Mouse (Mus musculus) midbrain, embryonic 11.5 days (tissue): ENCODE data around the gene Gga3. TPM values are rescaled to one million over a fixed set of nuclear protein-coding genes. Genes with fewer than 3 reads are reported as not detected.

ENCODE experiments used
- ATAC-seq: fragments of 200-750 bp; cut with Nextera tagmentation; 2 replicates; pipeline ENCODE4 v1.8.0; 2017; ENCODE audit warnings: moderate TSS enrichment, moderate library complexity; ENCODE audit not compliant: low FRiP score
- DNase-seq: peaks from one replicate; pipeline ENCODE4 v3.0.0; 2015; ENCODE audit warnings: low spot score; ENCODE audit errors: missing footprints
- H3K27ac ChIP-seq: fragments of 300-500 bp; sonication (generic); 2 replicates; pipeline ENCODE4 v1.5.1; 2014; ENCODE audit warnings: low read depth, low read length
- H3K27me3 ChIP-seq: fragments of 300-500 bp; sonication (generic); 2 replicates; pipeline ENCODE4 v1.6.1; 2014; ENCODE audit warnings: mild to moderate bottlenecking, low read length, moderate library complexity, mixed read lengths; ENCODE audit not compliant: control insufficient read depth, insufficient read depth
- H3K36me3 ChIP-seq: fragments of 300-500 bp; sonication (generic); 2 replicates; pipeline ENCODE4 v1.6.1; 2014; ENCODE audit warnings: mild to moderate bottlenecking, low read length, moderate library complexity, mixed read lengths; ENCODE audit not compliant: control insufficient read depth, insufficient read depth
- H3K4me1 ChIP-seq: fragments of 300-500 bp; sonication (generic); 2 replicates; pipeline ENCODE4 v1.6.1; 2014; ENCODE audit warnings: low read length; ENCODE audit not compliant: control insufficient read depth, insufficient read depth
- H3K4me2 ChIP-seq: fragments of 300-500 bp; sonication (generic); 2 replicates; pipeline ENCODE4 v1.6.1; 2014; ENCODE audit warnings: mild to moderate bottlenecking, moderate library complexity
- H3K4me3 ChIP-seq: fragments of 300-500 bp; sonication (generic); 2 replicates; pipeline ENCODE4 v1.5.1; 2014; ENCODE audit warnings: low read depth, low read length
- H3K9ac ChIP-seq: fragments of 300-500 bp; sonication (generic); 2 replicates; pipeline ENCODE4 v1.6.1; 2014; ENCODE audit warnings: low read length
- H3K9me3 ChIP-seq: fragments of 300-500 bp; sonication (generic); 2 replicates; pipeline ENCODE4 v1.6.1; 2016; ENCODE audit warnings: low read length; ENCODE audit not compliant: control insufficient read depth
- WGBS: fragments of 180-500 bp; shearing (Covaris S2); extraction: QIAGEN DNeasy Blood & Tissue Kit; methylation state at CpG from one replicate; pipeline ENCODE4 v1.1.7; 2014; 5-methylcytosine and 5-hydroxymethylcytosine counted together
- polyA plus RNA-seq: library from polyadenylated mRNA; unstranded; fragments of >200 nt; fragmentation: Nextera tagmentation; extraction: Ambion mirVana; gene quantifications from 2 replicates; pipeline ENCODE4 v1.2.1, GENCODE M21; 2014

The Gga3 gene
- polyA plus RNA-seq, 1 experiment from 2014 or later, result 25.1 TPM

DNA sequence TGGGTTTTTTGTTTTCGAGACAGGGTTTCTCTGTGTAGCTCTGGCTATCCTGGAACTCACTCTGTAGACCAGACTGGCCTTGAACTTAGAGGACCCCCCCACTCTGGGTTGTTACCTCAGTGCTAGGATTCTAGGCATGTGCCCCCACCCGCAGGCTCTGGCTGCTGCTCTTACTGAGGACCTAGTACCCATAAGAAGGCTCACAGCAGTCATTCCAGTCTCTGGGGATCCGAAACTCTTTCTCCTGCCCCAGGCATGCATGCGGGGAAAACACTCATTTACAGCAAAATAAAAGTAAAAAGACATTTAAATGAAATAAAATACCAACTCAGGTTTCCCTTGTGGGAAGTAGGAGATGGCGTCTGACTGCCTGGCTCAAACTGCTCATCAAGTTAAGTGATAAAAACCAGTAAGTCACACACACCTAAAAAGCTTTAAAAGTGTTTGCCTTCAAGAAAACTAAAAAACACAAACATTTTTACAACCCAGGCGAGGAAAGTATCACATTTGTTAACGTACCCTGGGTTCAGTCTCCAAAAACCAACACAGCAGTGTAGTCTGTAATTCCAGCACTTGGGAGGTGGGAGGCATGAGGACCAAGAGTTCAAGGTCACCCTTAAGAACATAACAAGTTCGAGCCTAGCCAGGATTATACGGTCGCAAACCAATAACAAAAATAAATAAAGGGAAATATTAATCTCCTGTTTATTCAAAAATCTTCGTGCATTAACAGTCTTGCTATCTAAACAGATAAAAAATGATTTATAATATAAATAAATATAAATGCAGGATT, 23.2 kb upstream of the Gga3 start:
- Histone ChIP-seq H3K9me3 (no peaks in the 10 kb centered on the region), H3K4me2 (peak overlapping the region; percentile 91), H3K4me1 (peaks cover 4% of the 10 kb centered on the region; the same call in 1 of the 2 replicates), H3K36me3 (0 out of 2 replicates have a peak, but pooled peaks cover 2% of the 10 kb centered on the region), H3K27ac (no peak overlapping the region), H3K4me3 (peak overlapping the region; percentile 71), H3K9ac (peak overlapping the region; percentile 73), H3K27me3 (no peaks in the 10 kb centered on the region)
- ATAC-seq (no peak), DNase-seq (no peak)
- WGBS, result 61% methylated on average over 11 of the region's 11 CpGs

DNA sequence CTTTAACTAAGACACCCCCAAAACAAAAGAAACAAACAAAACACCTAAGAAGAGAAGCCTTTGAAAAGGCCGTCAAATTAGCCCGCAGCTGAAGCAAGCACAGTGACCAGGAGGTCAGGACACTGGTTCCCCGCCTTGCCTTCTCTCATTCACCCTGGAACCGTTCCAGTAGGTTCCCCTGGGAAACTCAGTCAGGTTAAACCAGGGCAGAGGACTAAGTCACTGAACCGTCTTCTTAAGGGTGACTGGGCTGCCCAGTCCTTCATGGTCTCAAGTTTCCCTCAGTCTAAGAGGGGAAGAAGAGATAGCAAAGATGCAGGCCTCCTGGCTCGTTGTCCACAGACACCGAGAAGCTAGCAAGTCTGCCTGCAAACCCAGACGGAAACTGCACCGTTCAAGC, 22.0 kb upstream of the Gga3 start:
- H3K4me2 ChIP-seq, result no peak overlapping the region
- WGBS, result 83% methylated on average over 9 of the region's 9 CpGs
- H3K27me3 ChIP-seq, result no peaks in the 10 kb centered on the region
- DNase-seq (no peak), ATAC-seq (no peak)
- no peak overlapping the region for H3K4me3 ChIP-seq
- H3K27ac ChIP-seq, result no peak overlapping the region
- 0 out of 2 replicates have a peak, but pooled peaks cover 2% of the 10 kb centered on the region for H3K36me3 ChIP-seq
- H3K9me3 ChIP-seq, result no peaks in the 10 kb centered on the region
- no peak overlapping the region for H3K9ac ChIP-seq
- peaks cover 4% of the 10 kb centered on the region; the same call in 1 of the 2 replicates for H3K4me1 ChIP-seq

DNA sequence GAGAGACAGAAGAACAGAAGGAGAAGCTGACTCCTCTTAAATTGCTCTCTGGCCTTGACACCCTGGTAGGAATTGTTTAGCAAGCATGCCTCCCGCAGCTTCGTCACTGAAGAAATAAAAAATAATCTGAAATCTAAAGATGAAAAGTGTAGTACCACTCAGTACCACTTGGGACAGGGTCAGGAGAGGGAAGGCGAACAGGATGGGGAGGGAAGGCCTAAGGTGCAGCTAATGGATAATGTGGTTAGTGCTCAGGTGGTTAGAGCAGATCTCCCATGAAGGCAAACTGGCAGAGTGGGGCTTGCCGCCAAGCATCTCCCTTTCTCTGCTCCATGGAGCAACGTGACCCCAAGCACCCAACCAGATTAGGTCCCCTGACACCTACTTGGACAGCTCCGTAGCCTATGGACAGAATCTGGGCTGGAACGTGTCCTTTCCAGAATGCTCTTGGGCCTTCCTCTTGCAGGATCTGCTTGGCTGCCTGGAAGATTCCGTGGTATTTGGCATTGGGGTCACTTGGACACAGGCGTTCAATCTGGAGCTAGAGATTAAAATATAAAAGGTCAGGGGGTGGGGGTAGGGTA, 19.7 kb upstream of the Gga3 start:
- no peak overlapping the region for H3K4me2 ChIP-seq
- 0 out of 2 replicates have a peak, but pooled peaks cover 2% of the 10 kb centered on the region for H3K36me3 ChIP-seq
- H3K9ac ChIP-seq, result no peak overlapping the region
- WGBS, result 75% methylated on average over 9 of the region's 9 CpGs
- no peaks in the 10 kb centered on the region for H3K9me3 ChIP-seq
- DNase-seq, result no peak
- peaks cover 4% of the 10 kb centered on the region; the same call in 1 of the 2 replicates for H3K4me1 ChIP-seq
- ATAC-seq, result no peak
- no peaks in the 10 kb centered on the region for H3K27me3 ChIP-seq
- no peak overlapping the region for H3K27ac ChIP-seq
- no peak overlapping the region for H3K4me3 ChIP-seq

DNA sequence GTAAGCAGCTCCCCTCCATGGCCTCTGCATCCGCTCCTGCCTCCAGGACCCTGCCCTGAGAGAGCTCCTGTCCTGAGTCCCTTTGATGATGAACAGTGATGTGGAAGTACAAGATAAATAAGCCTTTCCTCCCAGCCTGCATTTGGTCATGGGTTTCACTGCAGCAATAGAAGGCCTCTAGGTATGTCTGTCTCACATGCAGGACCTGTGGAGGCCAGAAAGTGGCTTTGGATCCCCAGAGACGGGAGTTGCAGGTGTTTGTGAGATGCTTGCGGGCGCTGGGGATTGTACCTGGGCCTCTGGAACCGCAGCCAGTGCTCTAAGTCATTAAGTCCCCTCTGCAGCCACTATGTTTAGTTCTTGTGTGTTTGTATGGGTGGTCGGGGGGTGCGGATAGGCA, 16.1 kb upstream of the Gga3 start:
- H3K9ac ChIP-seq, result no peak overlapping the region

DNA sequence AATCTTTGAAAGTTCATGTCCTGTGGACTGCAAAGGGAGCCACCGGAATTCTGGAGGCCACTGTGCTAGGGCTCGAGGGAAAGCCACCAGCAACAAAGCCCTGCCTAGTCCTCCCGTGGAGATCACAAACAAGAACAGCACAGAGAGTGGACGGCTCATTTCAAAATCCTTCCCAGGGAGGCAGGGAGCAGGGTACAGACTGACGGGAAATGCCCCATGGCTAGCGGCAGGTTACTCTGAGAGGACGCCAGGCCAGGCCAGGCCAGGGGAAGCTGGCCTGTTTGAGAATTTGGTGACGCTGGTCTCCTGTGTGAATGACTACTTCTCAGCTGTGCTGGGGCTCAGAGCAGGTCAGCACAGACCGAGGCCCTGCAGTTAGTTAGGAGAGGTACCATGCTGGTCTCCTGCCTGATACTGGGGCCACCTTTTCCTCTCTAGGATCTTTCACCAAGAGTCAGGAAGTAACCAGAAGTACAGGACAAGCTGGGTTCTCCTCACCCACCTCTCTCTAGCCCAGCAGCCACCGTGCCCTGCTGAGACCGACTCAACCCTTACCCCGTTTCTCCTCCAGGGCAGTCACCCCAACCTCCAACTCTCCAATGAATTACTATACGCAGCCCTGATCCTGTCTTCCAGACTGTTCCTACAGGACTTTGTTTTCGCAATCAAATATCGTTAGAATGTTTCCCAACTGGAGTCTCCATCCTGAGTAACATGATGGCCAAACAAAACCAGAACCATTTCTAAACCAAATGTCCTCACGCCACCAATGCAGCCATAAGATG, 15.1 kb upstream of the Gga3 start:
- H3K27me3 ChIP-seq, result no peaks in the 10 kb centered on the region
- 0 out of 2 replicates have a peak, but pooled peaks cover 2% of the 10 kb centered on the region for H3K36me3 ChIP-seq
- no peak overlapping the region for H3K27ac ChIP-seq
- no peak for DNase-seq
- H3K9ac ChIP-seq, result no peak overlapping the region
- 88% methylated on average over 16 of the region's 16 CpGs for WGBS
- no peaks in the 10 kb centered on the region for H3K4me1 ChIP-seq
- no peak for ATAC-seq
- H3K4me2 ChIP-seq, result no peak overlapping the region
- no peak overlapping the region for H3K4me3 ChIP-seq
- H3K9me3 ChIP-seq, result no peaks in the 10 kb centered on the region

More for the DNA sequence above, 16.1 kb upstream of the Gga3 start:
- no peak for DNase-seq
- Histone ChIP-seq H3K27me3 (no peaks in the 10 kb centered on the region), H3K4me2 (no peak overlapping the region), H3K36me3 (0 out of 2 replicates have a peak, but pooled peaks cover 2% of the 10 kb centered on the region), H3K9me3 (no peaks in the 10 kb centered on the region), H3K4me3 (no peak overlapping the region), H3K27ac (no peak overlapping the region), H3K4me1 (no peaks in the 10 kb centered on the region)
- no peak for ATAC-seq
- 93% methylated on average over 7 of the region's 7 CpGs for WGBS

DNA sequence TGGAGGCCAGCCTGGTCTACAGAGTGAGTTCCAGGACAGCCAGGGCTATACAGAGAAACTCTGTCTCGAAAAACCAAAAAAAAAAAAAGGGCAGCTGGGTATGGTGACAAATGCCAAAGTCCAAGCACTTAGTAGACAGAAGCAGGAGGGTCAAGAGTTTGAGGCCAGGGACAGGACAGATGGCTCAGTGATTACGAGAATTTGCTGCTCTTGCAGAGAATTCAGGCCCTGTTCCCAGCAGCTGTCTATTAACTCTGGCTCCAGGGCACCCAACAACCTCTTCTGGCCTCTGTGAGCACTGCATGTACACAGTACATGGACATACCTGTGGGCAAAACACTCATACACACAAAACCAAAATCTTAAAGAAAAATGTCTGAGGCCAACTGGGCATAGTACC, 14.2 kb upstream of the Gga3 start:
- Histone ChIP-seq H3K4me1 (peaks cover 5% of the 10 kb centered on the region), H3K4me2 (no peak overlapping the region), H3K27me3 (no peaks in the 10 kb centered on the region), H3K9me3 (no peaks in the 10 kb centered on the region), H3K27ac (no peak overlapping the region), H3K36me3 (0 out of 2 replicates have a peak, but pooled peaks cover 2% of the 10 kb centered on the region), H3K9ac (no peak overlapping the region), H3K4me3 (no peak overlapping the region)
- DNase-seq (no peak), ATAC-seq (no peak)
- WGBS, result 89% methylated on average over 2 of the region's 2 CpGs

DNA sequence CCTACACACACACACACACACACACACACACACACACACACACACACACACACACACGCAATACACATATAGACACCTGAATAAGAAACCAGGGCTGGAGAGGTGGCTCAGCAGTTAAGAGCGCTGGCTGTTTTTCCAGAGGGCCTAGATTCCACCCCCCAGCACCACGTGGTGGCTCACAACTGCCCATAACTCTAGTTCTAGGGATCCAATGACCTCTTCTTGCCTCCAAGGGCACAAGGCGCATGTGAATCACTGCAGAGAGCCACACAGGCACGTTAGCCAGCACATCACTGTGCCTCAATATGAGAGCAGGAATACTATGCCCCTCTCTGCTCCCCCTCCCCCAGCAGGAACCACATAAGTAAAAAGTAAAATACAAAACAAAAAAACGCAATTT, 13.0 kb upstream of the Gga3 start:
- no peaks in the 10 kb centered on the region for H3K36me3 ChIP-seq
- peaks cover 9% of the 10 kb centered on the region for H3K4me1 ChIP-seq
- no peak overlapping the region for H3K27ac ChIP-seq
- ATAC-seq, result no peak
- no peak overlapping the region for H3K9ac ChIP-seq
- 86% methylated on average over 6 of the region's 6 CpGs for WGBS
- H3K27me3 ChIP-seq, result no peaks in the 10 kb centered on the region
- DNase-seq, result no peak
- H3K9me3 ChIP-seq, result no peaks in the 10 kb centered on the region
- no peak overlapping the region for H3K4me3 ChIP-seq
- H3K4me2 ChIP-seq, result no peak overlapping the region

DNA sequence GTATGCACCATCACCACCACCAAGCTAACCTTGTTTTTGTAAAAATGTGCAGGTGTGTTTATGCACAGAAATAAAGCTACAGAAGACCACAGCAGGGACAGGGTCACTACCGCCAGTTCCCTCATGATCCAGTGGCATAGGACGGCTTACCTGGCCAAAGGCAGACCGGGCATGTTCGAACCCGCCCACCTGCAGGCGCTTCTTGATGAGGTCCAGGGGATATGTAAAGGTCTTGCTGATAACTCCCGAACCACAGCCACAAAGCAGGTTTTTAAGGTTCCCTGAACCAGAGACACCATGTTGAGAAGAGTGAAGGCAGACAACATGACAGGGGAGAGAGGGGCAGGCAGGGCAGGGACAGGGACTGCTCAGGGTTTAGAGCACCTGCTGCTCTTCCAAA, 12.5 kb upstream of the Gga3 start:
- DNase-seq (no peak), ATAC-seq (no peak)
- Histone ChIP-seq H3K4me1 (peaks cover 11% of the 10 kb centered on the region), H3K27me3 (no peaks in the 10 kb centered on the region), H3K9ac (no peak overlapping the region), H3K27ac (no peak overlapping the region), H3K4me3 (no peak overlapping the region), H3K4me2 (no peak overlapping the region), H3K36me3 (no peaks in the 10 kb centered on the region), H3K9me3 (no peaks in the 10 kb centered on the region)
- WGBS, result 91% methylated on average over 7 of the region's 7 CpGs

DNA sequence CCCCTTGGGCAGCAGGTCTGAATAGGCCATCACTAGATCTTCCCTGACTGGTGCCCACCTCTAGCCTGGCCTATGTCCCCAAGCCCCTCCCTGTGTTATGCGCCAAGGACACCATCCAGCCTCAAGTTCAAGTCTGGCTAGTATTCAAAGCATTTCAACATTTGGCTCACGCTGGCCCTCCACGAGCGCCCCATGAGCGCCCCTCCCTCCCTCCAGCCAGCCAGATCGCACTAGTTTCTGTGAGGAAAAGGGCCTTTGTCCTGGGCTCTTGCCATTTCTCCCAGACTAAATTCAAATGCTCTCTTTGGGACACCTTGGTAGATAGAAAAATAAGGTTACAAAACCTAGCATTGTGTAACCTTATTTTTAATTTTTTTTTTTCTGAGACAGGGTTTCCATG, 12.0 kb upstream of the Gga3 start:
- Histone ChIP-seq H3K4me1 (peaks cover 11% of the 10 kb centered on the region), H3K9me3 (no peaks in the 10 kb centered on the region), H3K4me2 (no peak overlapping the region), H3K27ac (no peak overlapping the region), H3K36me3 (no peaks in the 10 kb centered on the region), H3K4me3 (no peak overlapping the region), H3K27me3 (no peaks in the 10 kb centered on the region), H3K9ac (no peak overlapping the region)
- no peak for DNase-seq
- WGBS, result 91% methylated on average over 6 of the region's 6 CpGs
- no peak for ATAC-seq
